Mouse (Mus musculus) embryonic facial prominence, embryonic 15.5 days (tissue): ENCODE results near the gene Creg1. TPM values are rescaled to one million over a fixed set of nuclear protein-coding genes. Genes with fewer than 3 reads are reported as not detected.
A peak's percentile ranks its signal among the peaks of the same experiment; 100 is the strongest.

ENCODE experiments used
- ATAC-seq: fragments of 200-750 bp; cut with Nextera tagmentation; 2 replicates; pipeline ENCODE4 v1.8.0; 2017; ENCODE audit warnings: low read depth, moderate TSS enrichment; ENCODE audit not compliant: insufficient number of reproducible peaks, low FRiP score, low TSS enrichment
- H3K27ac ChIP-seq: fragments of 300-500 bp; sonication (generic); replicated peaks from 2 replicates; pipeline ENCODE4 v1.5.1; 2015; ENCODE audit warnings: mild to moderate bottlenecking, inconsistent platforms
- H3K27me3 ChIP-seq: fragments of 300-500 bp; sonication (generic); 2 replicates; pipeline ENCODE4 v1.6.1; 2015; ENCODE audit warnings: inconsistent platforms
- H3K36me3 ChIP-seq: fragments of 300-500 bp; sonication (generic); 2 replicates; pipeline ENCODE4 v1.6.1; 2015; ENCODE audit warnings: mild to moderate bottlenecking, inconsistent platforms
- H3K4me1 ChIP-seq: fragments of 300-500 bp; sonication (generic); 2 replicates; pipeline ENCODE4 v1.6.1; 2015; ENCODE audit warnings: inconsistent platforms
- H3K4me2 ChIP-seq: fragments of 300-500 bp; sonication (generic); replicated peaks from 2 replicates; pipeline ENCODE4 v1.6.1; 2015; ENCODE audit warnings: mild to moderate bottlenecking, inconsistent platforms
- H3K4me3 ChIP-seq: fragments of 300-500 bp; sonication (generic); replicated peaks from 2 replicates; pipeline ENCODE4 v1.5.1; 2015; ENCODE audit warnings: mild to moderate bottlenecking, inconsistent platforms
- H3K9ac ChIP-seq: fragments of 300-500 bp; sonication (generic); 2 replicates; pipeline ENCODE4 v1.6.1; 2015; ENCODE audit warnings: inconsistent platforms
- H3K9me3 ChIP-seq: fragments of 300-500 bp; sonication (generic); replicated peaks from 2 replicates; pipeline ENCODE4 v1.6.1; 2016; ENCODE audit warnings: inconsistent platforms
- WGBS: fragments of 180-500 bp; shearing (Covaris S2); methylation state at CpG from one replicate; pipeline ENCODE4 v1.1.7; 2015; 5-methylcytosine and 5-hydroxymethylcytosine counted together
- polyA plus RNA-seq: library from polyadenylated mRNA; unstranded; fragments of >200 nt; fragmentation: Nextera tagmentation; extraction: Ambion mirVana; gene quantifications from 2 replicates; pipeline ENCODE4 v1.2.1, GENCODE M21; 2015

The Creg1 gene
- polyA plus RNA-seq, 1 experiment from 2014 or later, result 62.8 TPM

DNA sequence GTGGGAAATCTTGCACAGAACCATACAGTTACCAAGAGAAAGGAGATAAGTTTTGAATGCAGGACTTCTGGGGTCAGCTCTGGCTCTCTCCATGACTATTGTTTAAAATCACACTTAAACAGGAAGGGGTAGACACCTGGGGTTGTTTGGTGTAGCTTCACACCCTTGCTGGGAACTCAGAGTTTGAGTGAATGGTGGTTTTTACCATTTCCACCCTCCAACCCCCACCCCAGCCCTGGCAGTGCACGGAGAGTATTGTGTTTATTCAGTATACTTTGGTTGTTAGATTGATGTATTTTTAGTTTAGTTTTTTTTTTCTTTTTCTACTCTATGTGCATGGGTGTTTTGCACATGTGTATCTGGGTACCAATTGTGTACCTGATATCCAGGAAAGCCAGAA lies 33.4 kb upstream of the Creg1 start:
- ATAC-seq, result no peak
- H3K9me3 ChIP-seq, result no peaks in the 10 kb centered on the region
- H3K9ac ChIP-seq, result no peak overlapping the region
- H3K4me1 ChIP-seq, result no peaks in the 10 kb centered on the region
- no peaks in the 10 kb centered on the region for H3K27me3 ChIP-seq
- WGBS, result 72% methylated on average over 1 of the region's 1 CpGs
- H3K36me3 ChIP-seq, result no peaks in the 10 kb centered on the region
- H3K27ac ChIP-seq, result no peak overlapping the region
- no peak overlapping the region for H3K4me2 ChIP-seq
- H3K4me3 ChIP-seq, result no peak overlapping the region

GRCm38 (mm10) chr1:165731553-165731952 lies 32.0 kb upstream of the Creg1 start:
- no peaks in the 10 kb centered on the region for H3K27me3 ChIP-seq
- H3K4me3 ChIP-seq, result no peak overlapping the region
- no peaks in the 10 kb centered on the region for H3K9me3 ChIP-seq
- WGBS, result 83% methylated on average over 6 of the region's 6 CpGs
- H3K4me1 ChIP-seq, result 0 out of 2 replicates have a peak, but pooled peaks cover 3% of the 10 kb centered on the region
- H3K27ac ChIP-seq, result no peak overlapping the region
- H3K4me2 ChIP-seq, result no peak overlapping the region
- no peaks in the 10 kb centered on the region for H3K36me3 ChIP-seq
- ATAC-seq, result no peak
- H3K9ac ChIP-seq, result no peak overlapping the region

GRCm38 (mm10) chr1:165734840-165735239 lies 28.7 kb upstream of the Creg1 start:
- no peak overlapping the region for H3K4me2 ChIP-seq
- no peaks in the 10 kb centered on the region for H3K9me3 ChIP-seq
- H3K4me3 ChIP-seq, result no peak overlapping the region
- no peak overlapping the region for H3K9ac ChIP-seq
- H3K36me3 ChIP-seq, result no peaks in the 10 kb centered on the region
- no peaks in the 10 kb centered on the region for H3K27me3 ChIP-seq
- 0 out of 2 replicates have a peak, but pooled peaks cover 3% of the 10 kb centered on the region for H3K4me1 ChIP-seq
- H3K27ac ChIP-seq, result no peak overlapping the region
- ATAC-seq, result no peak
- WGBS, result 90% methylated on average over 2 of the region's 2 CpGs

DNA sequence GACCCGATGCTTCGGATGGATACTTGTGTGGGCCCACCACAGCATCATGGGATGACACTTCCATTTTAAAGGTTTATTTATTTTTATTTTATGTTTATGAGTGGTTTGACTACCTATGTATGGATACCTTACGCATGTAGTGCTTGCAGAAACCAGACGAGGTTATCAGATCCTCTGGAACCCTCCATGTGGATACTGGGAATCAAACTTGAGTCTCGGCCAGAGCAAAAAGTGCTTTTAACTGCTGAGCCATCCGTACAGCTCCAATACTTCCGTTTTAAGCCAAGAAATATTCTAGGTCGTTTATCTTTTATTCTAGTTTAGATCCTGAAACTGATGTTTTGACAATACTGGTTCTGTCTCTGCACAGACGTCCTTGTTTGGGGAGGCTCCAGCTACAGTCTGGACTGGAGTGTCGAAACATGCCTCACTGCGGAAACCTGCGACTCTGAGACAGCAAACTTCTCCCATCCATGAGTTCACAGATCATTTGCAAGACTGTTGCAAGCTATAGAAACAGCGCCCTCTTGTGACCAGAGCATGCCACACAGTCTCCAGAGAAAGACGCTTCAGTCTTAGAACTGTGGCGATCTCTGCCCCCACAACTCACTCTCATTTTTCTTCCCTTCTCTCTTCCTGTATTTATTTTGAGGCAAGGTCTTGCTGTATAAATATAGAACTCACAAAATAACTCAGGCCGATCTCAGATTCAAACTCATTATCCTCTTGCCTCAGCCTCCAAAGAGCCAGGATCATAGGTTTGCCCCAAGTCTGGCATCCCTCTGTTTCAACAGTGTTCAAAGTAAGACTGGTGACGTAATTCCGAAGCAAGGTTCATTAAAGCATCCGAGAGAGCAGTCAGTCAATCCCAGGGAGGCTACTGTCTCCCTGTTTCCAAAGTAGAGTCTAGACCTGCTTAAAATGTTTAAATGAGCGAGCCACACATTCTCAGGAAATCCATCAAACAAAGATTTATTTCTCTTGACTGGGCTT lies 27.4 kb upstream of the Creg1 start:
- Histone ChIP-seq H3K9me3 (no peaks in the 10 kb centered on the region), H3K27ac (no peak overlapping the region), H3K4me1 (0 out of 2 replicates have a peak, but pooled peaks cover 3% of the 10 kb centered on the region), H3K4me3 (no peak overlapping the region), H3K36me3 (no peaks in the 10 kb centered on the region), H3K9ac (no peak overlapping the region), H3K4me2 (peak overlapping the region; percentile 12; the same call in 1 of the 2 replicates), H3K27me3 (no peaks in the 10 kb centered on the region)
- ATAC-seq, result peak; percentile 65
- WGBS, result 30% methylated on average over 20 of the region's 20 CpGs

DNA sequence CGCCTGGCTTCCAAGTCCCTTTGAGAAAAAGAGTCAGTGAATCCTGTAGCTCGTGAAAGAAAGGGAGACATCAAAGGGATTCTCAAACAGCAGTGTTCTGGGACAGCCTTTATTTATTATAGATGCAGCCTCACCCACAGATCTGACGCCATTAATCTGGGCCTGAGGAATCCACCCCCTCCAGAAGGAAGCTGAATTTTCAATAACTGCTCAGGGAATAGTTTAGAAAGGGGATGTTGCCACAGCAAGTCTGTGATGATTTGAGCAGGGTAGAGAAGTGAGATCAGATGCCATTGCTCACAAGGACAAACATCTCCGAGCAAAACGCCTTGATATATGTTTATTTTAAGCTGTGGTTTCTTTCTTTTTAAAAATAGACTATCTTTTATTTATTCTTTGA lies 26.1 kb upstream of the Creg1 start:
- 0 out of 2 replicates have a peak, but pooled peaks cover 3% of the 10 kb centered on the region for H3K4me1 ChIP-seq
- WGBS, result 36% methylated on average over 5 of the region's 5 CpGs
- H3K27ac ChIP-seq, result no peak overlapping the region
- H3K4me3 ChIP-seq, result no peak overlapping the region
- H3K9me3 ChIP-seq, result no peaks in the 10 kb centered on the region
- H3K9ac ChIP-seq, result no peak overlapping the region
- no peak overlapping the region for H3K4me2 ChIP-seq
- H3K27me3 ChIP-seq, result no peaks in the 10 kb centered on the region
- H3K36me3 ChIP-seq, result no peaks in the 10 kb centered on the region
- no peak for ATAC-seq

GRCm38 (mm10) chr1:165737867-165738266 lies 25.7 kb upstream of the Creg1 start:
- H3K9ac ChIP-seq, result no peak overlapping the region
- no peak overlapping the region for H3K4me2 ChIP-seq
- H3K36me3 ChIP-seq, result no peaks in the 10 kb centered on the region
- H3K9me3 ChIP-seq, result no peaks in the 10 kb centered on the region
- H3K27ac ChIP-seq, result no peak overlapping the region
- H3K4me1 ChIP-seq, result 0 out of 2 replicates have a peak, but pooled peaks cover 3% of the 10 kb centered on the region
- no peaks in the 10 kb centered on the region for H3K27me3 ChIP-seq
- ATAC-seq, result no peak
- 55% methylated on average over 3 of the region's 3 CpGs for WGBS
- H3K4me3 ChIP-seq, result no peak overlapping the region

- no peak overlapping the region for H3K4me3 ChIP-seq
- no peak for ATAC-seq
- no peak overlapping the region for H3K27ac ChIP-seq
- 0 out of 2 replicates have a peak, but pooled peaks cover 3% of the 10 kb centered on the region for H3K4me1 ChIP-seq
- no peaks in the 10 kb centered on the region for H3K36me3 ChIP-seq
- no peak overlapping the region for H3K4me2 ChIP-seq
- no peaks in the 10 kb centered on the region for H3K27me3 ChIP-seq
- WGBS, result 74% methylated on average over 1 of the region's 1 CpGs
- no peak overlapping the region for H3K9ac ChIP-seq
- no peaks in the 10 kb centered on the region for H3K9me3 ChIP-seq
Observed at GRCm38 (mm10) chr1:165738985-165739384, 24.6 kb upstream of the Creg1 start.

GRCm38 (mm10) chr1:165741989-165742388 lies 21.6 kb upstream of the Creg1 start:
- Histone ChIP-seq H3K27me3 (no peaks in the 10 kb centered on the region), H3K4me3 (no peak overlapping the region), H3K4me1 (no peaks in the 10 kb centered on the region), H3K4me2 (no peak overlapping the region), H3K36me3 (no peaks in the 10 kb centered on the region), H3K27ac (no peak overlapping the region), H3K9ac (no peak overlapping the region), H3K9me3 (no peaks in the 10 kb centered on the region)
- WGBS, result 81% methylated on average over 8 of the region's 8 CpGs
- no peak for ATAC-seq

- Histone ChIP-seq H3K4me1 (no peaks in the 10 kb centered on the region), H3K27me3 (no peaks in the 10 kb centered on the region), H3K36me3 (no peaks in the 10 kb centered on the region), H3K9ac (no peak overlapping the region), H3K27ac (no peak overlapping the region), H3K4me2 (no peak overlapping the region), H3K9me3 (no peaks in the 10 kb centered on the region), H3K4me3 (no peak overlapping the region)
- 57% methylated on average over 11 of the region's 11 CpGs for WGBS
- no peak for ATAC-seq
Observed at GRCm38 (mm10) chr1:165748053-165748452, 15.5 kb upstream of the Creg1 start.

DNA sequence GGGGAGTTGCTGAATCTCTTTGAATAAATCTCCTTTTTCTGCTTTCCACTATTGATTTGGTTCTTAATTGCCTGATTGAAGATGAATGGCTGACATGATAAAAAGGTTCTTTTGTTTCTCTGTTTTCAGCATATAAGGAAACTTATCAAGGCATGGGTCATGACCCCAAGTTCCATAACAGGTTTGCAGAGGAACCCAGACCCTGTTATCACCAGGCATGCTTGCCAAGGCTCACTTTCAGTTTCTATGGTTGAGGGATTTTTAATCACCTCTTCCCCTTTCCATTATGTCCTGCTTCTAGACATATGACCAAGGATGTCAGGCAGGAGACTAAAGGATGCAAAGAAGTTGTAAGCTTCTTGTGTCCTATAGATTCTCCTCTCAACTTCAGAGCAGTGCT lies 12.4 kb upstream of the Creg1 start:
- Histone ChIP-seq H3K9ac (no peak overlapping the region), H3K27ac (no peak overlapping the region), H3K4me1 (no peaks in the 10 kb centered on the region), H3K36me3 (no peaks in the 10 kb centered on the region), H3K27me3 (no peaks in the 10 kb centered on the region), H3K9me3 (no peaks in the 10 kb centered on the region), H3K4me2 (no peak overlapping the region), H3K4me3 (no peak overlapping the region)
- no peak for ATAC-seq

GRCm38 (mm10) chr1:165751838-165752237 lies 11.7 kb upstream of the Creg1 start:
- ATAC-seq, result no peak
- Histone ChIP-seq H3K36me3 (no peaks in the 10 kb centered on the region), H3K27me3 (no peaks in the 10 kb centered on the region), H3K9ac (no peak overlapping the region), H3K4me1 (no peaks in the 10 kb centered on the region), H3K4me2 (no peak overlapping the region), H3K27ac (no peak overlapping the region), H3K9me3 (no peaks in the 10 kb centered on the region), H3K4me3 (no peak overlapping the region)
- WGBS, result 76% methylated on average over 5 of the region's 5 CpGs
